Mouse (Mus musculus) heart, embryonic 10.5 days (tissue): ENCODE measurements around the gene Ppp2r5d. TPM values are rescaled to one million over a fixed set of nuclear protein-coding genes. Genes with fewer than 3 reads are reported as not detected.

ENCODE experiments used
- DNase-seq: peaks from one replicate; pipeline ENCODE4 v3.0.0-alpha.2; 2017; ENCODE audit warnings: low spot score
- H3K27ac ChIP-seq: fragments of 300-500 bp; sonication (generic); 2 replicates; pipeline ENCODE4 v1.5.1; 2016; ENCODE audit warnings: mild to moderate bottlenecking
- H3K27me3 ChIP-seq: fragments of 300-500 bp; sonication (generic); 2 replicates; pipeline ENCODE4 v1.6.1; 2016; ENCODE audit warnings: mild to moderate bottlenecking; ENCODE audit not compliant: poor library complexity, insufficient read depth, severe bottlenecking
- H3K36me3 ChIP-seq: fragments of 300-500 bp; sonication (generic); 2 replicates; pipeline ENCODE4 v1.6.1; 2016; ENCODE audit warnings: mild to moderate bottlenecking, moderate library complexity
- H3K4me1 ChIP-seq: fragments of 300-500 bp; sonication (generic); 2 replicates; pipeline ENCODE4 v1.6.1; 2016; ENCODE audit warnings: mild to moderate bottlenecking
- H3K4me3 ChIP-seq: fragments of 300-500 bp; sonication (generic); 2 replicates; pipeline ENCODE4 v1.5.1; 2016; ENCODE audit warnings: mild to moderate bottlenecking, moderate library complexity
- H3K9me3 ChIP-seq: fragments of 300-500 bp; sonication (generic); 2 replicates; pipeline ENCODE4 v1.6.1; 2016; ENCODE audit warnings: mild to moderate bottlenecking, moderate library complexity
- WGBS: fragments of 180-500 bp; shearing (Covaris S2); methylation state at CpG from one replicate; pipeline ENCODE4 v1.1.7; 2016; 5-methylcytosine and 5-hydroxymethylcytosine counted together
- polyA plus RNA-seq: library from polyadenylated mRNA; unstranded; fragments of >200 nt; fragmentation: Nextera tagmentation; extraction: Ambion mirVana; gene quantifications from 2 replicates; pipeline ENCODE4 v1.2.1, GENCODE M21; 2016

Ppp2r5d gene
- polyA plus RNA-seq, 1 experiment from 2014 or later = 103 TPM

DNA sequence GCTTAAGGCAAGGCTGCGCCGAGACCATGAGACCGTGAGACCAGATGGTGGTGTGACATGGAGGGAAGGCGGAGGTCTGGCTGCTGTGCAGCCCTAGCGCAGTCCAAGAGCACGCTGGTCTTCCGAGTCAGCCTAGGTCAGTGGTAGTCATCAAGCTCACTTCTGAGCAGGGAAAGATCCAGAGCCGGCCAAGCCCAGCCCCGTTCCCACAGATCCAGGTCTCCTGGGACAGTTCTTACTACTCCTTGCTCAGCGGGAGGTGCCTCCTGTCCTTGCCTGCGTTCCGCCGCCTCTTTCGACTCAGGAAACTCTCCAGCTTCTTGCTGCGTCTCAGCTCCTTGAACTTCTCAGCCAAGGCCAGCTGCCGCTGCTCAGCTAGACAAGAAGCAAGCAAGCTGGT is 37.2 kb downstream of the Ppp2r5d start:
- Histone ChIP-seq H3K27me3 (no peaks in the 10 kb centered on the region), H3K36me3 (peaks cover 89% of the 10 kb centered on the region), H3K4me1 (peaks cover under 1% of the 10 kb centered on the region; the same call in 1 of the 2 replicates), H3K4me3 (no peak overlapping the region), H3K9me3 (no peaks in the 10 kb centered on the region), H3K27ac (no peak overlapping the region)
- 89% methylated on average over 16 of the region's 16 CpGs for WGBS
- no peak for DNase-seq

DNA sequence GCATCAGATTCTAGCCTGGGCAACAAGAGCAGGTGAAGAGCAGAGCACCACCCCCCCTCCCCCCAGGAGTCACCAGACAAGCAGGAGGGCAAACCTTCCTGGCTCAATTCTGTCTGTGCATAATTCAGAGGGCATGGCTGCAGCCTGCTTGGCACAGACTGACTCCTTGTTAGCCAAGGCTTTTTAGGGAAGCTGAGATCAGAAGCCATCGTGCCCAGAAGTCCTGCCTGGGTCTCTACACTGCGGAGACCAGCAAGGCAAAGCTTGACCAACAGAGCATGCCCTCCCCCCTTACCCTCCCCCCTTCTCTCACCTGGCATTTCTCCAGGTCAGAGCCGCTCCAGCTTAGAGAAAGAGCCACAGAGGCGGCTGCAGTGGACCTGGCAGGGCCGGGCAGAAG is 42.2 kb downstream of the Ppp2r5d start:
- 87% methylated on average over 5 of the region's 5 CpGs for WGBS

DNA sequence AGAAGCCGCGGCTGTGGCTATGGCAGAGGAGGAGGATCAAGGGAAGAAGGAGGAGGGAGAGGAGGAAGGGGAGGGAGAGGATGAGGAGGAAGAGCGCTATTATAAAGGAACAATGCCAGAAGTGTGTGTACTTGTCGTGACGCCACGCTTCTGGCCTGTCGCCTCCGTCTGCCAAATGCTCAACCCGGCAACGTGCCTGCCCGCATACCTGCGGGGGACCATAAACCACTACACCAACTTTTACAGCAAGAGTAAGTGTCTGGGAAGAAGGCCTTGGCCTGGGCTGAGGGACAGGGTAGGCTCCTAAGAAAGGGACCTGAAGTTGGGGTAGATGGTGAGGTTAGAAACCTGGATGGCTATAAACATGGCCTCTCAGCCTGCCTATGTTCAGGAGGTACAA is 42.9 kb downstream of the Ppp2r5d start:
- Histone ChIP-seq H3K4me1 (peaks cover 2% of the 10 kb centered on the region; the same call in 1 of the 2 replicates), H3K9me3 (no peaks in the 10 kb centered on the region), H3K27ac (no peak overlapping the region), H3K4me3 (no peak overlapping the region), H3K36me3 (peaks cover 99% of the 10 kb centered on the region), H3K27me3 (no peaks in the 10 kb centered on the region)
- 93% methylated on average over 12 of the region's 12 CpGs for WGBS
- DNase-seq = no peak

More for the DNA sequence above, 42.2 kb downstream of the Ppp2r5d start:
- DNase-seq = no peak
- Histone ChIP-seq H3K27me3 (no peaks in the 10 kb centered on the region), H3K9me3 (no peaks in the 10 kb centered on the region), H3K36me3 (peaks cover 97% of the 10 kb centered on the region), H3K4me3 (no peak overlapping the region), H3K4me1 (no peaks in the 10 kb centered on the region), H3K27ac (no peak overlapping the region)

DNA sequence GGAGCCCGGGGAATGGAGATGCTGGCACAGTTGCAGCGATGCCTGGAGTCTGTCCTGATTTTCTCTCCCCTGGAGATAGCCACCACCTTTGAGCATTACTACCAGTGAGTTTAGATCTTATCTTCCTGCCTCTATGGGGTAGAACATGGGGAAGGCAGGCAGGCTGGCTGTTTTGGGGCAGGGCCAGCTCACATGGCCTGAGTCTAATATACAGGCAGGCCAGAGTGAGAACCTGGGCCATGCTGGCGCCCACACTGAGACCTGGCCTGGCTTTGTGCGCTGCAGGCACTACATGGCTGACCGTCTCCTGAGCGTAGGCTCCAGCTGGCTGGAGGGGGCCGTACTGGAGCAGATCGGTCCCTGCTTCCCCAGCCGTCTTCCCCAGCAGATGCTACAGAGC is 43.6 kb downstream of the Ppp2r5d start:
- H3K9me3 ChIP-seq = no peaks in the 10 kb centered on the region
- peaks cover 99% of the 10 kb centered on the region for H3K36me3 ChIP-seq
- 90% methylated on average over 9 of the region's 9 CpGs for WGBS
- no peak for DNase-seq
- no peaks in the 10 kb centered on the region for H3K27me3 ChIP-seq
- H3K4me3 ChIP-seq = no peak overlapping the region
- H3K27ac ChIP-seq = no peak overlapping the region
- peaks cover 2% of the 10 kb centered on the region; the same call in 1 of the 2 replicates for H3K4me1 ChIP-seq

DNA sequence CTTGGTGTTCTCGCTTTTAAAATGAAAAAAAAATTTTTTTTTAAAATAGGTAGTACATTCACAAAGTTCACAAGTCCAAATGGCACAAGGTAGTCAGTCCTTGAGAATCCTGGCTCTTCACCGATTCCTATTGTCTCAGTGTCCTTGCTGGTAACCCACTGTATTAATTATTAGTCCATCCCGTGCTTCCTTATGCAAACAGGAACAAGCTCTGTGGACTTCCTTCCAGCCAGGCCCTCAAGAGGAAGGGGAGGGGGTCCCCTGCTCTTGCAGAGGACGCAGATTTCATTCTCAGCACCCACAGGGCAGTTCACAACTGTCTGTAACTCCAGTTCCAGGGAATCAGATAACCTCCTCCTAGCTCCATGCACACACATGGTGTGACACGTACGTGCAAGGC is 48.9 kb downstream of the Ppp2r5d start:
- H3K27me3 ChIP-seq = no peaks in the 10 kb centered on the region
- H3K4me3 ChIP-seq = no peak overlapping the region
- H3K36me3 ChIP-seq = peaks cover 92% of the 10 kb centered on the region
- WGBS = 79% methylated on average over 6 of the region's 6 CpGs
- H3K27ac ChIP-seq = no peak overlapping the region
- H3K4me1 ChIP-seq = peaks cover 35% of the 10 kb centered on the region
- no peaks in the 10 kb centered on the region for H3K9me3 ChIP-seq
- DNase-seq = no peak

DNA sequence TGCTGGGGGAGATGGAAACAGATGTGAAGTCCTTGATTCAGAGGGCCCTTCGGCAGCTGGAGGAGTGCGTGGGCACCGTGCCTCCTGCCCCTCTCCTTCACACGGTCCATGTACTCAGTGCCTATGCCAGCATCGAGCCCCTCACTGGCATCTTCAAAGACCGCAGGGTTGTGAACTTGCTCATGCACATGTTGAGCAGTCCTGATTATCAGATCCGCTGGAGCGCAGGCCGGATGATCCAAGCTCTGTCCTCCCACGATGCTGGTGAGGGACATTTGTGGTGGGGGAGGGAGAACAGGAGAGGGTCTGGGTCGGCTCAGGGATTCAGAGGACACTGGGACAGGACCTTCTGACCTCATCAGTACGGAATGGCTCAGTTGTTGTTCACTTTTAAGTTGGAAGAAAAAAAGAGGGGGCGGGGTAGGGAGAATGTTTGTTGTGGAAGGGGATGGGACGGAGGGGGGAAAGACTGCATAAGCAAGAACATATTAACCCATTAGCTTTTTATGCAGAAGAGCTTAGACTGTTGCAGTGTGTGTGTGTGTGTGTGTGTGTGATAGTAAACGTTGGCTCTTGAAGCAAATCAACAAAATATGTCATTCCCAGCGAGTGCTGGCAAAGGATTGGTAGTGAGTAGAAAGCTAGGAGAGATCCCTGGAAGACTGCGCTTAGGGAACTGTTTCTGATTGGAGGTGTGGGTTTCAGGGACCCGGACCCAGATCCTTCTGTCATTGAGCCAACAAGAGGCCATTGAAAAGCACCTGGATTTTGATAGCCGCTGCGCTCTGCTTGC is 53.0 kb downstream of the Ppp2r5d start:
- Histone ChIP-seq H3K9me3 (no peaks in the 10 kb centered on the region), H3K36me3 (peaks cover 68% of the 10 kb centered on the region), H3K27ac (peak overlapping the region; percentile 98), H3K4me1 (peaks cover 54% of the 10 kb centered on the region), H3K4me3 (peak overlapping the region; percentile 77), H3K27me3 (no peaks in the 10 kb centered on the region)
- DNase-seq = no peak
- WGBS = 64% methylated on average over 20 of the region's 20 CpGs

DNA sequence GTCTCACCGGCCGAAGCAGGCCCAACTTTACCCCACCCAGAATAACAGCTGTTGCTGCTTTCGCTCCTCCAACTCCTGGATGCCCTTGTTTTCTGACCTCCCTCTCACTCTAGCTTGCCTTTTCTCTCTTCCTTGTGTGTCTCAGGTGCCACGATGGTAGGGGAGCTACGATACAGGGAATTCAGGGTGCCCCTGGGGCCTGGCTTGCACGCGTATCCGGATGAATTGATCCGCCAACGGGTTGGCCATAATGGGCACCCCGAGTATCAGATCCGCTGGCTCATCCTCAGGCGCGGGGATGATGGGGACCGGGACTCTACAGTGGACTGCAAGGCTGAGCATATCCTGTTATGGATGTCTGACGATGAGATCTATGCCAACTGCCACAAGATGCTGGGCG is 53.6 kb downstream of the Ppp2r5d start:
- peak overlapping the region; percentile 77 for H3K4me3 ChIP-seq
- DNase-seq = no peak
- H3K36me3 ChIP-seq = peaks cover 61% of the 10 kb centered on the region
- peaks cover 59% of the 10 kb centered on the region for H3K4me1 ChIP-seq
- H3K9me3 ChIP-seq = no peaks in the 10 kb centered on the region
- H3K27ac ChIP-seq = peak overlapping the region; percentile 98
- H3K27me3 ChIP-seq = no peaks in the 10 kb centered on the region
- 70% methylated on average over 17 of the region's 17 CpGs for whole genome bisulfite sequencing

DNA sequence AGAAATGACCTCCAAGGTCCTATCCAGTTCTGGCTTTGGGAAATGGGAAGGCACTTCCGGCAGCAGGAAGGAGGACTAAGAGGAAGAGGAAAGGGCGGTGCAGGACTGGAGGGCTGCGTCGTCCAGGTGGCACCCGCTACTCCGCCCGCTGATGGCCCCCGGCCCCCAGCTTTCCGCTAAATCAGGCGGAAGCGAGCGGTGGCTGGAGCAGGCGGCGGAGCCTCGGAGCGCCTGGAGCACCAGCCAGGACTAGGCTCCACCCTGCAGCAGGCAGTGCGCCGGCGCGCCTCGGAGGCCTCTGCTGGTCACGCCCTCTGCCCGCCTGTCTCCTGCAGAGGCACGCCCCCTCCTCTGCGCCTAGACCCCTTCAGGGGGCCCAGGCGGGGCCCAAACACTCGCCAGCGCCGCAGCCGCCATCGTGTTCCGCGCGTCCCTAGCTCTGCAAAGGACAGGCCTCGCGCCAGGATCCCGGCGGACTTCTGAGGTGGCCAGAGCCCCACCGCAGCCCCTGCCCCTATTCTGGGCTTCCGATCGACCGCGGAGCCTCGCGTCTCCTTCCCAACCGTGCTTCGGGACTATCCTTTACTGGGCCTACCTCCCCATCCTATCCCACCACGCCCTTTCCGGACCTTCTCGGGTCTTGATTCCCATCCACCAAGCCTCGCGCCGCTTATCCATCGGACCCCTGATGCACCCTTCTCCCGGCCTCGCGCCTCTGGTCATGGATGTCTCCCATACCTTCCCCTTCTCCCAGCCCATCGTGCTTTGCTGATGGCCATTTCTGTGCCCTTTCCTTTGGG is 54.5 kb downstream of the Ppp2r5d start, which contains the start of gene Cul7:
Cul7 (plus strand) TSS at position 106 of the 800 bp plus-strand sequence.
- Histone ChIP-seq H3K36me3 (peaks cover 53% of the 10 kb centered on the region), H3K27ac (peak within 1 kb of the TSS; percentile 98), H3K27me3 (no peaks in the 10 kb centered on the region), H3K4me3 (peak within 1 kb of the TSS; percentile 77), H3K9me3 (no peaks in the 10 kb centered on the region), H3K4me1 (peaks cover 55% of the 10 kb centered on the region)
- DNase-seq = peak; percentile 98
- under 1% methylated on average over 57 of the region's 58 CpGs for WGBS

DNA sequence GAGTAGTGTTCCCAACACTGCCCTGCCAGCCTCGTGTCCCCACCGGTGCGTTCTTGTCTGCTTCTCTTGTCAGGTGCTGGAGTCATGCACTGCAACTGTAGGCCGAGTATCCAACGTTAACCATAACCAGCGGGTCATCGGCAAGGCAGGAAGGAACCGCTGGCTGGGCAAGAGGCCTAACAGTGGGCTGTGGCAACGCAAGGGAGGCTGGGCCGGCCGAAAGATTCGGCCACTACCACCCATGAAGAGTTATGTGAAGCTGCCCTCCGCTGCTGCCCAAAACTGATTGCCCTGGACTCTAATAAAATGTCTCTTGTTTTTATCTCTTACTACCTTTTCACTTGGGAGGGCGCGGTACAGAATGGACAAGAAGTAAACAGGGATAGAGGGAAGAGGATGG is 55.1 kb downstream of the Ppp2r5d start:
- peak overlapping the region; percentile 98 for H3K27ac ChIP-seq
- peaks cover 48% of the 10 kb centered on the region for H3K36me3 ChIP-seq
- no peaks in the 10 kb centered on the region for H3K9me3 ChIP-seq
- no peaks in the 10 kb centered on the region for H3K27me3 ChIP-seq
- H3K4me3 ChIP-seq = peak overlapping the region; percentile 77
- DNase-seq = no peak
- peaks cover 60% of the 10 kb centered on the region for H3K4me1 ChIP-seq
- 34% methylated on average over 15 of the region's 15 CpGs for WGBS

DNA sequence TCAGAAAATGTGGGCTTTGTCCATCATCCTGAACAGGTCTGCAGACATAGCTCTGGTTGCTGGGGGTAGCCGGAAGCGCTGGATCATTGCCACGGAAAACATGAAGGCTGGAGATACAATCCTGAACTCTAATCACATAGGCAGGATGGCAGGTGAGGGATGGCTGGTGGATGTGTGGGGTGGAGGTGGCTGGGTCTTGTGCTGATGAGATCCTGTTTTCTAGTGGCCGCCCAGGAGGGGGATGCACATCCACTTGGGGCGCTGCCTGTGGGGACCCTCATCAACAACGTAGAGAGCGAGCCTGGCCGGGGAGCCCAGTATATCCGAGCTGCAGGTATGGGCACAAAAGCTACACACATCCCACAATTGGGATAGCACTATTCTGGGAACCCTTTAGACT is 56.5 kb downstream of the Ppp2r5d start:
- no peak overlapping the region for H3K27ac ChIP-seq
- H3K4me1 ChIP-seq = peaks cover 60% of the 10 kb centered on the region
- no peaks in the 10 kb centered on the region for H3K27me3 ChIP-seq
- H3K4me3 ChIP-seq = no peak overlapping the region
- no peak for DNase-seq
- WGBS = 90% methylated on average over 9 of the region's 9 CpGs
- H3K36me3 ChIP-seq = peaks cover 34% of the 10 kb centered on the region
- no peaks in the 10 kb centered on the region for H3K9me3 ChIP-seq

DNA sequence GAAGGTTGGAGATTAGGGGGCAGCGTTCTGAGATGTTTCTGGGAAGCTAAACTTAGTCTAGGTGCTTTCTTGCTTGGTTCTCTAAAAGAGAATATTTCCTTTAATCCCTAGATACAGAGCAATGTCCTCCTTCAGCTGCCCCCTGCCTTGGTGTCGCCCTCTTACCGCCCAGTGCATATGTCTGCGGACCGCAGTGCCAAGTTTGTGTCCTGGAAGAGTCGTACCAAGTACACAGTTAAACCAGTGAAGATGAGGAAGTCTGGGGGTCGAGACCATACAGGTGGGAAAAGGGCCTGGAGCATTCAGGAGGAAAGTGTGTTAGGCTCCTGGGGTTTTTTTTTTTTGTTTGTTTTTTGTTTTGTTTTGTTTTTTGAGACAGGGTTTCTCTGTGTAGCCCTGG is 57.6 kb downstream of the Ppp2r5d start:
- DNase-seq = no peak
- Histone ChIP-seq H3K27ac (no peak overlapping the region), H3K36me3 (peaks cover 24% of the 10 kb centered on the region), H3K4me1 (peaks cover 51% of the 10 kb centered on the region), H3K27me3 (no peaks in the 10 kb centered on the region), H3K9me3 (no peaks in the 10 kb centered on the region), H3K4me3 (peak overlapping the region; percentile 89; the same call in 1 of the 2 replicates)
- 92% methylated on average over 7 of the region's 7 CpGs for WGBS

DNA sequence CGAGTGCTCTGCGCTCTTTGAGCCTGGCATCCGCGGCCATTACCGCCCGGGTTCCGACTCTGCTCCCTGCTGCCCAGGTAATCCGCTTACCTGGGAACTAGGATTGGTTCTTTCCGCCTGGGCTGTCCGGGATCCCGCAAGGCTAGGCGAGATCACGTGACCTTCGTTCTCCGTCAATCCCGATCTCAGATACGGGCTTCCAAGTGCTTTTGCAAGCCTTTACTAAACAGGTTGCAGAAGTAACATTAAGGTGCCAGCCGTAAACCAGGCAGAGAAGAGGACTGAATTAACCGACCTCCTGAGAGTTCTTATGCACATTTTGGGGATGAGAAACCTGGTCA is 58.6 kb downstream of the Ppp2r5d start:
- peak overlapping the region; percentile 89 for H3K4me3 ChIP-seq
- H3K27ac ChIP-seq = peak overlapping the region; percentile 93
- H3K36me3 ChIP-seq = peaks cover 25% of the 10 kb centered on the region
- WGBS = under 1% methylated on average over 19 of the region's 19 CpGs
- H3K4me1 ChIP-seq = peaks cover 41% of the 10 kb centered on the region
- DNase-seq = no peak
- no peaks in the 10 kb centered on the region for H3K9me3 ChIP-seq
- H3K27me3 ChIP-seq = no peaks in the 10 kb centered on the region
